Mouse (Mus musculus) CH12.LX (cell line): ENCODE measurements around the gene Apoc4.

Experiments used
- CTCF ChIP-seq, 2 experiments: IDR thresholded peaks in 1 of 2; conservative IDR thresholded peaks in 1 of 2; 2 replicates each; pipeline ENCODE4 v1.5.1; 2011 to 2012; ENCODE audit warnings: low read depth in 2 of 2, low read length in 2 of 2, improper control_type of control experiment in 1 of 2, inconsistent platforms in 1 of 2, mild to moderate bottlenecking in 1 of 2, moderate library complexity in 1 of 2
- EP300 ChIP-seq: IDR thresholded peaks from 2 replicates; pipeline ENCODE4 v1.6.1; 2011; ENCODE audit warnings: low read length, improper control_type of control experiment
- HCFC1 ChIP-seq: IDR thresholded peaks from 2 replicates; pipeline ENCODE4 v1.6.1; 2012; ENCODE audit warnings: low read depth, mild to moderate bottlenecking, inconsistent platforms, low read length, improper control_type of control experiment
- MAX ChIP-seq: IDR thresholded peaks from 2 replicates; pipeline ENCODE4 v1.6.1; 2011; ENCODE audit warnings: low read length, improper control_type of control experiment
- POLR2A ChIP-seq: IDR thresholded peaks from 2 replicates; pipeline ENCODE4 v1.6.1; 2011; ENCODE audit warnings: low read depth, mild to moderate bottlenecking, improper control_type of control experiment, low read length
- USF1 ChIP-seq: IDR thresholded peaks from 2 replicates; pipeline ENCODE4 v1.6.1; 2014; ENCODE audit warnings: low read depth, mild to moderate bottlenecking, inconsistent platforms, low read length, improper control_type of control experiment

DNA sequence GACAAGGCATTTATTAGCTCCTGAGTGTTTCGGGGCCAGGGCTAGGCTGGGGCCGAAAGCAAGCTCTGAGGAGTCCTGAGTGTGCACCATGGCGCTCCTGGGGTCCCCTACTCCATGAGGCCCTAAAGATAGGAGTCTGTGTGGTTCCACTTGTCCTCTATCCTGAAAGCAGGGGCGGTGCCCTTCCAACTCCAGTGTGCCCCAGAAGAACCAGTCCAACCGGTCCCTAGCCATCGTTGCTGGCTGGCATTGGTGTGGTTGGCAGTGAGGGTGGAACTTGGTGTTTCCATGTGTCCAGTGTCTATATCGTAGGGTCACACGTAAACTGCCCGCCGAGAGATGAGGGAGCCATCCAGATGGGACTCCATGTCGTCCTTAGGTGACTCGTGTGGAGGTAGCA, 42.9 kb upstream of the Apoc4 start:
- TF ChIP-seq CTCF (conservative IDR thresholded peaks at IDR 0.05 in 1 of 2, IDR thresholded peaks at IDR 0.05 in 1 of 2; ENCODE audit: low read depth in 2 of 2, low read length in 2 of 2) (no peak), POLR2A (no peak), USF1 (no peak), HCFC1 (no peak), EP300 (no peak), MAX (no peak)
